Comparison of ENCODE assay signal across 25 mouse cellular contexts in the genomic region with DNA sequence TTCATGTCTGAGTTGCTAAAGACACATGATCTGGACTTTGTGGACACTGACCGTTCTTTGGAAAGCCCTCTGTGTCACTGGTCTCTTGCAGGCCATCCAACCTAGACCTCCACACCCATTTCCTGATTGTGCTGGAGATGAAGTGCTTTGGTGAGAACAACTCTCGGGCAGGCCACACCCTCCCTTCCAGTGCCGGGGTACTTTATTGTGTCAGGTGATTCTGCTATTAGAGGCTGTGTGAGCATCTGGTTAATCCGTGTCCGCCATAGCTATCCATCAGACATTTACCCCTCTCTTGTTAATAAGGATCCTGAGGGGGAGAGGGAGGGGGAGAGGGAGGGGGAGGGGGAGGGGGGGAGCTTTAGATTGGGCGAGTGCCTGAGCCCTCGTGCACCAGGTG. TPM values are rescaled to one million over a fixed set of nuclear protein-coding genes. Genes with fewer than 3 reads are reported as not detected.
DNase-seq lines count a peak whose midpoint lies in the region; ATAC-seq lines count a peak whose summit lies in the region.
"Had no signal": no experiment of that assay in that cellular context is flagged by ENCODE, and none has a peak within 500 bp of the region (broad histone marks: within the 10 kb centered on the region; RNA-seq: fewer than 3 reads in every experiment).

No protein-coding gene starts in this region.

- 60% methylated on average over 5 of the region's 7 CpGs for WGBS in hindbrain, embryonic 12.5 days
- WGBS in hindbrain, embryonic 16.5 days, result 55% methylated on average over 6 of the region's 7 CpGs
- WGBS in neural tube, embryonic 13.5 days, result 36% methylated on average over 7 of the region's 7 CpGs
- 42% methylated on average over 7 of the region's 7 CpGs for WGBS in intestine, embryonic 16.5 days
- 63% methylated on average over 7 of the region's 7 CpGs for WGBS in heart, embryonic 10.5 days

- peak; percentile 72; the same call in 1 of the 2 replicates for ATAC-seq in hindbrain, embryonic 12.5 days (ENCODE audit: low FRiP score)
- ATAC-seq in hindbrain, embryonic 16.5 days, result no peak
- peak; percentile 40; the same call in 1 of the 2 replicates for ATAC-seq in neural tube, embryonic 13.5 days (ENCODE audit: low read depth)
- peak; percentile 85 for ATAC-seq in intestine, embryonic 16.5 days
- ATAC-seq: CD4-positive, CD25-positive, alpha-beta regulatory T cell, adult 4 months; Patski had no signal

- H3K9ac ChIP-seq in hindbrain, embryonic 12.5 days, result no peak overlapping the region
- no peak overlapping the region for H3K9ac ChIP-seq in hindbrain, embryonic 16.5 days (ENCODE audit: low read depth, low read length)
- H3K9ac ChIP-seq in neural tube, embryonic 13.5 days, result no peak overlapping the region
- H3K9ac ChIP-seq in intestine, embryonic 16.5 days (ENCODE audit: low read depth, low read length), result no peak overlapping the region
- H3K9ac ChIP-seq: heart, embryonic 15.5 days; limb, embryonic 13.5 days had no signal

- no peak overlapping the region for H3K4me3 ChIP-seq in hindbrain, embryonic 12.5 days
- H3K4me3 ChIP-seq in hindbrain, embryonic 16.5 days (ENCODE audit: low read length), result no peak overlapping the region
- no peak overlapping the region for H3K4me3 ChIP-seq in neural tube, embryonic 13.5 days
- no peak overlapping the region for H3K4me3 ChIP-seq in intestine, embryonic 16.5 days (ENCODE audit: low read length)
- no peak overlapping the region for H3K4me3 ChIP-seq in heart, embryonic 10.5 days
- H3K4me3 ChIP-seq: heart, embryonic 15.5 days; layer of hippocampus, adult 2 months; limb, embryonic 13.5 days; megakaryocyte, embryonic 14.5 days had no signal

- H3K27me3 ChIP-seq in hindbrain, embryonic 12.5 days, result no peaks in the 10 kb centered on the region
- no peaks in the 10 kb centered on the region for H3K27me3 ChIP-seq in hindbrain, embryonic 16.5 days (replicated peaks; ENCODE audit: control insufficient read depth, insufficient read depth, low read length)
- H3K27me3 ChIP-seq in neural tube, embryonic 13.5 days, result no peaks in the 10 kb centered on the region
- H3K27me3 ChIP-seq in intestine, embryonic 16.5 days (replicated peaks; ENCODE audit: control insufficient read depth, insufficient read depth, low read length), result no peaks in the 10 kb centered on the region
- H3K27me3 ChIP-seq in heart, embryonic 10.5 days (ENCODE audit: insufficient read depth, poor library complexity, severe bottlenecking), result no peaks in the 10 kb centered on the region
- H3K27me3 ChIP-seq: heart, embryonic 15.5 days; limb, embryonic 13.5 days; megakaryocyte, embryonic 14.5 days; Patski had no signal

- H3K36me3 ChIP-seq in hindbrain, embryonic 12.5 days, result no peaks in the 10 kb centered on the region
- no peaks in the 10 kb centered on the region for H3K36me3 ChIP-seq in hindbrain, embryonic 16.5 days (ENCODE audit: control insufficient read depth, insufficient read depth, low read length)
- no peaks in the 10 kb centered on the region for H3K36me3 ChIP-seq in neural tube, embryonic 13.5 days
- no peaks in the 10 kb centered on the region for H3K36me3 ChIP-seq in intestine, embryonic 16.5 days (ENCODE audit: control insufficient read depth, insufficient read depth, low read length)
- H3K36me3 ChIP-seq in heart, embryonic 10.5 days, result no peaks in the 10 kb centered on the region
- H3K36me3 ChIP-seq: heart, embryonic 15.5 days; limb, embryonic 13.5 days had no signal

- no peak overlapping the region for H3K4me2 ChIP-seq in hindbrain, embryonic 12.5 days (replicated peaks)
- no peak overlapping the region for H3K4me2 ChIP-seq in hindbrain, embryonic 16.5 days (ENCODE audit: low read length)
- H3K4me2 ChIP-seq in neural tube, embryonic 13.5 days, result no peak overlapping the region
- H3K4me2 ChIP-seq in intestine, embryonic 16.5 days (ENCODE audit: low read depth, low read length), result no peak overlapping the region
- H3K4me2 ChIP-seq: heart, embryonic 15.5 days; limb, embryonic 13.5 days; liver, embryonic 11.5 days had no signal

- no peak for DNase-seq in neural tube, embryonic 10.5 days (ENCODE audit: extremely low spot score, low spot score)
- peak; percentile 80 for DNase-seq in R1 (ENCODE audit: low read depth, low spot score)
- no peak for DNase-seq in heart, embryonic 10.5 days (ENCODE audit: low spot score)
- DNase-seq: cerebellum, adult 2 months; cerebellum, postnatal 25 days; gastrocnemius, postnatal 10 days; kidney, adult 2 months; kidney, postnatal 36 days; lung, postnatal 4 days; midbrain, embryonic 14.5 days; right cerebral cortex, adult 18-20 months; spleen, adult 18-20 months; thymus, adult 2 months; thymus, postnatal 36 days had no signal

- H3K4me1 ChIP-seq in hindbrain, embryonic 12.5 days, result 0 out of 2 replicates have a peak, but pooled peaks cover 4% of the 10 kb centered on the region
- no peaks in the 10 kb centered on the region for H3K4me1 ChIP-seq in hindbrain, embryonic 16.5 days (ENCODE audit: control insufficient read depth, insufficient read depth, low read depth, low read length)
- no peaks in the 10 kb centered on the region for H3K4me1 ChIP-seq in neural tube, embryonic 13.5 days (replicated peaks)
- H3K4me1 ChIP-seq in intestine, embryonic 16.5 days (ENCODE audit: control insufficient read depth, insufficient read depth, low read length), result peaks cover 6% of the 10 kb centered on the region; the same call in 1 of the 2 replicates
- no peaks in the 10 kb centered on the region for H3K4me1 ChIP-seq in heart, embryonic 10.5 days
- H3K4me1 ChIP-seq: heart, embryonic 15.5 days; megakaryocyte, embryonic 14.5 days had no signal

- H3K9me3 ChIP-seq in hindbrain, embryonic 12.5 days (replicated peaks), result no peaks in the 10 kb centered on the region
- no peaks in the 10 kb centered on the region for H3K9me3 ChIP-seq in hindbrain, embryonic 16.5 days (ENCODE audit: control insufficient read depth, low read length)
- no peaks in the 10 kb centered on the region for H3K9me3 ChIP-seq in neural tube, embryonic 13.5 days
- H3K9me3 ChIP-seq in intestine, embryonic 16.5 days (ENCODE audit: control insufficient read depth, low read length), result no peaks in the 10 kb centered on the region
- no peaks in the 10 kb centered on the region for H3K9me3 ChIP-seq in heart, embryonic 10.5 days
- H3K9me3 ChIP-seq: heart, embryonic 15.5 days; limb, embryonic 13.5 days; megakaryocyte, embryonic 14.5 days had no signal

- no peak overlapping the region for H3K27ac ChIP-seq in hindbrain, embryonic 12.5 days
- no peak overlapping the region for H3K27ac ChIP-seq in hindbrain, embryonic 16.5 days (ENCODE audit: low read depth, low read length)
- H3K27ac ChIP-seq in neural tube, embryonic 13.5 days (replicated peaks), result no peak overlapping the region
- H3K27ac ChIP-seq in intestine, embryonic 16.5 days (ENCODE audit: low read length), result no peak overlapping the region
- H3K27ac ChIP-seq in heart, embryonic 10.5 days, result no peak overlapping the region
- H3K27ac ChIP-seq: heart, embryonic 15.5 days; layer of hippocampus, adult 2 months; limb, embryonic 13.5 days had no signal

RNA-seq across cellular contexts. Expression of a gene that starts 38.9 kb away (rescaled TPM):
- polyA plus RNA-seq in hindbrain, embryonic 12.5 days (2016; fragmentation: Nextera tagmentation; extraction: Ambion mirVana), result 0.26 and 0.49 TPM in 2 replicates
- 0.15 and 0.39 TPM in 2 replicates for polyA plus RNA-seq in hindbrain, embryonic 16.5 days (2015; fragmentation: Nextera tagmentation; extraction: Ambion mirVana)
- 0.17 and 0.18 TPM in 2 replicates for polyA plus RNA-seq in neural tube, embryonic 13.5 days (2015; fragmentation: Nextera tagmentation; extraction: Ambion mirVana)
- 47.2 and 49.3 TPM in 2 replicates for polyA plus RNA-seq in intestine, embryonic 16.5 days (2015; fragmentation: Nextera tagmentation; extraction: Ambion mirVana)
- 0.20 and 0.26 TPM in 2 replicates for polyA plus RNA-seq in heart, embryonic 10.5 days (2016; fragmentation: Nextera tagmentation; extraction: Ambion mirVana)

RNA-seq across cellular contexts. Expression of a gene that starts 42.3 kb away (rescaled TPM):
- polyA plus RNA-seq in hindbrain, embryonic 12.5 days (2016; fragmentation: Nextera tagmentation; extraction: Ambion mirVana), result 1.9 and 2.5 TPM in 2 replicates
- 0.93 and 1.6 TPM in 2 replicates for polyA plus RNA-seq in hindbrain, embryonic 16.5 days (2015; fragmentation: Nextera tagmentation; extraction: Ambion mirVana)
- polyA plus RNA-seq in neural tube, embryonic 13.5 days (2015; fragmentation: Nextera tagmentation; extraction: Ambion mirVana), result 0.47 and 1.3 TPM in 2 replicates
- 4.5 and 4.7 TPM in 2 replicates for polyA plus RNA-seq in intestine, embryonic 16.5 days (2015; fragmentation: Nextera tagmentation; extraction: Ambion mirVana)
- 0.43 and 0.67 TPM in 2 replicates for polyA plus RNA-seq in heart, embryonic 10.5 days (2016; fragmentation: Nextera tagmentation; extraction: Ambion mirVana)
- polyA plus RNA-seq: CD4-positive, CD25-positive, alpha-beta regulatory T cell, adult 4 months had no signal

Comparison
In these comparisons a context has a peak if more than half of its experiments do, and no peak if none do; other contexts are left out.
1. RNA of a gene that starts 38.9 kb away (polyA plus RNA-seq): 47.2 to 49.3 TPM in intestine, embryonic 16.5 days; 0.26 to 0.49 TPM in hindbrain, embryonic 12.5 days, 0.15 to 0.39 TPM in hindbrain, embryonic 16.5 days, 0.20 to 0.26 TPM in heart, embryonic 10.5 days and 0.17 to 0.18 TPM in neural tube, embryonic 13.5 days; every median in the first group is over 10 times any median in the second.